11 mouse cellular contexts compared by ENCODE assay signal in the genomic region with DNA sequence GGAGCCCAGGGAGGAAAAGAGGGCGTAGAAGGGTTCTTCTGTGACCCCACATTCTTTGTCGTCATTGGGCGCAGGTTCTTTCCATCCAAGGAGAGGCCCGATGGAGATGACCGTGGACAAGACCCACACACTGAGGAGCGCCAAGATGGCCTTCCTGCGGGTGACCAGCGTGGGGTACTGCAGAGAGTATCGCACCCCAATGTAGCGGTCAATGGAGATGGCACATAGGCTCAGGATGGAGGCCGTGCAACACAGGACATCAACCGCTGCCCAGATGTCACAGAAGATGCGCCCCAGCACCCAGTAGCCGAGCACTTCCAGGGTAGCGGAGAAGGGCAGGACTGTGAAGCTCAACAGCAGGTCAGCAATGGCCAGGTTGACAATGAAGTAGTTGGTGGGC.
DNase-seq lines count a peak whose midpoint lies in the region; ATAC-seq and TF ChIP-seq lines count a peak whose summit lies in the region.
"Had no signal": no experiment of that assay in that cellular context is flagged by ENCODE, and none has a peak within 500 bp of the region (broad histone marks: within the 10 kb centered on the region; RNA-seq: fewer than 3 reads in every experiment).

No protein-coding gene starts in this region.

- H3K4me1 ChIP-seq in heart, embryonic 13.5 days, result peaks cover 20% of the 10 kb centered on the region; the same call in 1 of the 2 replicates
- H3K4me1 ChIP-seq in cortical plate, adult 2 months (ENCODE audit: control insufficient read depth, insufficient read depth, low read length), result 0 out of 2 replicates have a peak, but pooled peaks cover 2% of the 10 kb centered on the region
- no peaks in the 10 kb centered on the region for H3K4me1 ChIP-seq in hindbrain, embryonic 11.5 days (replicated peaks; ENCODE audit: control insufficient read depth, insufficient read depth, low read length)
- no peaks in the 10 kb centered on the region for H3K4me1 ChIP-seq in midbrain, embryonic 11.5 days (ENCODE audit: control insufficient read depth, insufficient read depth, low read length)
- H3K4me1 ChIP-seq: liver, embryonic 15.5 days had no signal

- H3K4me2 ChIP-seq in heart, embryonic 13.5 days, result peak overlapping the region; percentile 80
- peak overlapping the region; percentile 71; the same call in 1 of the 2 replicates for H3K4me2 ChIP-seq in hindbrain, embryonic 11.5 days (replicated peaks; ENCODE audit: low read depth, low read length)
- H3K4me2 ChIP-seq in midbrain, embryonic 11.5 days, result peak overlapping the region; percentile 83; the same call in 1 of the 2 replicates

- peak overlapping the region; percentile 86 for H3K9ac ChIP-seq in heart, embryonic 13.5 days
- no peak overlapping the region for H3K9ac ChIP-seq in hindbrain, embryonic 11.5 days (ENCODE audit: low read depth, low read length)
- no peak overlapping the region for H3K9ac ChIP-seq in midbrain, embryonic 11.5 days (ENCODE audit: low read length)
- H3K9ac ChIP-seq: liver, embryonic 15.5 days had no signal

- TF ChIP-seq POLR2A in cortical plate, adult 2 months (IDR thresholded peaks at IDR 0.05; ENCODE audit: extremely low read depth, insufficient read depth, low read length), result no peak

- peaks cover 46% of the 10 kb centered on the region for H3K27me3 ChIP-seq in heart, embryonic 13.5 days (replicated peaks)
- H3K27me3 ChIP-seq in hindbrain, embryonic 11.5 days (ENCODE audit: control insufficient read depth, insufficient read depth, low read length), result peaks cover 4% of the 10 kb centered on the region; the same call in 1 of the 2 replicates
- peaks cover 10% of the 10 kb centered on the region for H3K27me3 ChIP-seq in midbrain, embryonic 11.5 days (ENCODE audit: control insufficient read depth, insufficient read depth, low read length)

- H3K27ac ChIP-seq in heart, embryonic 13.5 days (replicated peaks), result no peak overlapping the region
- no peak overlapping the region for H3K27ac ChIP-seq in cortical plate, adult 2 months (ENCODE audit: insufficient read depth, low read length)
- no peak overlapping the region for H3K27ac ChIP-seq in hindbrain, embryonic 11.5 days (ENCODE audit: low read depth, low read length)
- H3K27ac ChIP-seq in midbrain, embryonic 11.5 days (ENCODE audit: low read depth, low read length), result no peak overlapping the region
- H3K27ac ChIP-seq: layer of hippocampus, adult 2 months; liver, embryonic 15.5 days had no signal

- H3K9me3 ChIP-seq in heart, embryonic 13.5 days, result no peaks in the 10 kb centered on the region
- no peaks in the 10 kb centered on the region for H3K9me3 ChIP-seq in hindbrain, embryonic 11.5 days (ENCODE audit: control insufficient read depth, low read length)
- H3K9me3 ChIP-seq in midbrain, embryonic 11.5 days (ENCODE audit: control insufficient read depth, low read length), result no peaks in the 10 kb centered on the region
- H3K9me3 ChIP-seq: liver, embryonic 15.5 days had no signal

- ATAC-seq in heart, embryonic 13.5 days (ENCODE audit: extremely low read depth, insufficient number of reproducible peaks, low FRiP score, low TSS enrichment), result no peak
- ATAC-seq in hindbrain, embryonic 11.5 days (ENCODE audit: low FRiP score), result peak; percentile 17; the same call in 1 of the 2 replicates
- ATAC-seq in midbrain, embryonic 11.5 days (ENCODE audit: low FRiP score), result no peak

- DNase-seq in heart, adult 8-10 months (ENCODE audit: low spot score), result no peak
- DNase-seq in hindbrain, embryonic 11.5 days (ENCODE audit: low spot score), result no peak
- no peak for DNase-seq in midbrain, embryonic 11.5 days (ENCODE audit: low spot score, missing footprints)
- DNase-seq in c-Kit-positive CD71-positive TER-119-positive erythroid progenitor cells, embryonic 14.5 days (ENCODE audit: low spot score), result no peak
- no peak for DNase-seq in thymus, postnatal 14 days
- no peak for DNase-seq in ovary, postnatal 36 days (ENCODE audit: low spot score)
- DNase-seq: cerebellum, adult 8-10 months had no signal

- H3K36me3 ChIP-seq in heart, embryonic 13.5 days, result no peaks in the 10 kb centered on the region
- H3K36me3 ChIP-seq in hindbrain, embryonic 11.5 days (ENCODE audit: control insufficient read depth, insufficient read depth, low read length), result no peaks in the 10 kb centered on the region
- H3K36me3 ChIP-seq in midbrain, embryonic 11.5 days (ENCODE audit: control insufficient read depth, insufficient read depth, low read length), result no peaks in the 10 kb centered on the region
- H3K36me3 ChIP-seq: liver, embryonic 15.5 days had no signal

- WGBS in heart, embryonic 13.5 days, result 91% methylated on average over 15 of the region's 15 CpGs
- WGBS in hindbrain, embryonic 11.5 days, result 90% methylated on average over 15 of the region's 15 CpGs
- 94% methylated on average over 15 of the region's 15 CpGs for WGBS in midbrain, embryonic 11.5 days

- peak overlapping the region; percentile 73 for H3K4me3 ChIP-seq in heart, embryonic 13.5 days
- peak overlapping the region; percentile 39 for H3K4me3 ChIP-seq in cortical plate, adult 2 months (ENCODE audit: insufficient read depth, low read length)
- H3K4me3 ChIP-seq in hindbrain, embryonic 11.5 days (ENCODE audit: low read depth, low read length), result no peak overlapping the region; the same call in 1 of the 2 replicates
- H3K4me3 ChIP-seq in midbrain, embryonic 11.5 days (ENCODE audit: low read depth, low read length), result no peak overlapping the region

- TF ChIP-seq CTCF in cortical plate, adult 2 months (IDR thresholded peaks at IDR 0.05; ENCODE audit: extremely low read depth, insufficient read depth, low read length), result no peak

Comparison
In these comparisons a context has a peak if more than half of its experiments do, and no peak if none do; other contexts are left out.
1. H3K4me3 ChIP-seq: peak in heart, embryonic 13.5 days (single experiment) and cortical plate, adult 2 months (single experiment); none in hindbrain, embryonic 11.5 days (single experiment) and midbrain, embryonic 11.5 days (single experiment).
2. Peak in every context shown above with its lines, with median percentiles within 50 percentile points of each other: H3K4me2 ChIP-seq.